Mouse (Mus musculus): Measurements from ENCODE around the gene Pea15a.

- TF ChIP-seq HCFC1 (IDR thresholded peaks at IDR 0.05; ENCODE audit: low read depth, low read length) (no peak), RAD21 (IDR thresholded peaks at IDR 0.05; ENCODE audit: low read depth, low read length) (no peak), EP300 (IDR thresholded peaks at IDR 0.05; ENCODE audit: low read length) (no peak), TCF12 (IDR thresholded peaks at IDR 0.05; ENCODE audit: low read depth, low read length) (no peak), CTCF (conservative IDR thresholded peaks at IDR 0.05 in 1 of 2, IDR thresholded peaks at IDR 0.05 in 1 of 2; ENCODE audit: low read depth in 2 of 2, low read length in 2 of 2) (no peak), ZKSCAN1 (IDR thresholded peaks at IDR 0.05; ENCODE audit: borderline replicate concordance, low read depth, low read length) (no peak), JUND (conservative IDR thresholded peaks at IDR 0.05; ENCODE audit: low read depth, low read length) (no peak), SMC3 (IDR thresholded peaks at IDR 0.05; ENCODE audit: low read depth, low read length) (no peak), MAZ (IDR thresholded peaks at IDR 0.05; ENCODE audit: low read depth, low read length) (no peak), MAX (IDR thresholded peaks at IDR 0.05; ENCODE audit: low read length) (no peak), MXI1 (IDR thresholded peaks at IDR 0.05; ENCODE audit: low read depth, low read length) (no peak), KAT2A (IDR thresholded peaks at IDR 0.05; ENCODE audit: insufficient replicate concordance, low read length) (no peak)
Observed at GRCm38 (mm10) chr1:172194435-172194834, 12.2 kb downstream of the Pea15a start.
